Mouse (Mus musculus) ES-Bruce4 (cell line): ENCODE results near the gene Psmb11. TPM values are rescaled to one million over a fixed set of nuclear protein-coding genes. Genes with fewer than 3 reads are reported as not detected.

Experiments used
- H3K27ac ChIP-seq: 2 replicates; pipeline ENCODE4 v1.5.1; 2012; ENCODE audit warnings: low read length, inconsistent platforms; ENCODE audit not compliant: insufficient read depth
- H3K27me3 ChIP-seq: 2 replicates; pipeline ENCODE4 v1.6.1; 2012; ENCODE audit warnings: mild to moderate bottlenecking, low read length, inconsistent platforms; ENCODE audit not compliant: control insufficient read depth, poor library complexity, insufficient read depth, severe bottlenecking
- H3K36me3 ChIP-seq: 2 replicates; pipeline ENCODE4 v1.6.1; 2012; ENCODE audit warnings: inconsistent platforms, mild to moderate bottlenecking, low read length, moderate library complexity; ENCODE audit not compliant: control insufficient read depth, poor library complexity, insufficient read depth, severe bottlenecking
- H3K4me1 ChIP-seq: one replicate; pipeline ENCODE4 v1.8.1; 2011; ENCODE audit warnings: low read length; ENCODE audit not compliant: control insufficient read depth, insufficient read depth
- H3K4me3 ChIP-seq: 2 replicates; pipeline ENCODE4 v1.5.1; 2011; ENCODE audit warnings: low read depth, mild to moderate bottlenecking, low read length
- H3K9ac ChIP-seq: 2 replicates; pipeline ENCODE4 v1.6.1; 2012; ENCODE audit warnings: low read depth, mild to moderate bottlenecking, inconsistent platforms; ENCODE audit not compliant: poor library complexity, severe bottlenecking
- H3K9me3 ChIP-seq: replicated peaks from 2 replicates; pipeline ENCODE4 v1.6.1; 2012; ENCODE audit warnings: mild to moderate bottlenecking, low read length, inconsistent platforms; ENCODE audit not compliant: control insufficient read depth, poor library complexity, insufficient read depth, severe bottlenecking
- CTCF ChIP-seq: IDR thresholded peaks from one replicate; pipeline ENCODE4 v1.8.1; 2011; ENCODE audit warnings: low read depth, low read length
- EP300 ChIP-seq: IDR thresholded peaks from 2 replicates; pipeline ENCODE4 v1.6.1; 2011; ENCODE audit warnings: low read depth, low read length; ENCODE audit not compliant: insufficient read depth
- POLR2A ChIP-seq: IDR thresholded peaks from one replicate; pipeline ENCODE4 v1.8.1; 2011; ENCODE audit warnings: low read length; ENCODE audit not compliant: insufficient read depth
- polyA plus RNA-seq: library from polyadenylated mRNA; stranded (reverse); fragments of >200 nt; gene quantifications from 2 replicates; pipeline ENCODE4 v1.2.4, GENCODE M21; 2011; ENCODE audit warnings: low read depth; ENCODE audit not compliant: missing spikeins, insufficient read depth, insufficient read length

Psmb11 gene
- polyA plus RNA-seq, 1 experiment, result 0.64 TPM

GRCm38 (mm10) chr14:54576241-54577088, 44.8 kb upstream of the Psmb11 start:
- Histone ChIP-seq H3K4me3 (peak overlapping the region; percentile 80), H3K4me1 (peaks cover 2% of the 10 kb centered on the region), H3K27me3 (no peaks in the 10 kb centered on the region), H3K36me3 (peaks cover 29% of the 10 kb centered on the region), H3K9ac (peak overlapping the region; percentile 96), H3K27ac (peak overlapping the region; percentile 74), H3K9me3 (no peaks in the 10 kb centered on the region)
- TF ChIP-seq CTCF (no peak), EP300 (no peak), POLR2A (no peak)

- H3K4me1 ChIP-seq, result peaks cover 2% of the 10 kb centered on the region
Measured at GRCm38 (mm10) chr14:54577089-54577982, 43.9 kb upstream of the Psmb11 start, which contains the start of gene Ajuba. Ajuba (minus strand) TSS chr14:54577558.

GRCm38 (mm10) chr14:54578063-54578462, 43.2 kb upstream of the Psmb11 start:
- Histone ChIP-seq H3K9ac (peak overlapping the region; percentile 96), H3K4me1 (peaks cover 2% of the 10 kb centered on the region)
- TF ChIP-seq EP300 (no peak), POLR2A (no peak), CTCF (no peak)

More at GRCm38 (mm10) chr14:54577089-54577982, 43.9 kb upstream of the Psmb11 start, which contains the start of gene Ajuba:
- Histone ChIP-seq H3K36me3 (peaks cover 20% of the 10 kb centered on the region), H3K27me3 (no peaks in the 10 kb centered on the region), H3K9me3 (no peaks in the 10 kb centered on the region), H3K27ac (peak within 1 kb of the TSS; percentile 90), H3K4me3 (peak within 1 kb of the TSS; percentile 80), H3K9ac (peak within 1 kb of the TSS; percentile 96)
- no peak for TF ChIP-seq CTCF
- peak; percentile 50 for TF ChIP-seq POLR2A
- TF ChIP-seq EP300, result peak; percentile 60; the same call in 1 of the 2 replicates

GRCm38 (mm10) chr14:54579638-54580037, 41.6 kb upstream of the Psmb11 start:
- H3K4me1 ChIP-seq, result peaks cover 2% of the 10 kb centered on the region
- H3K36me3 ChIP-seq, result peaks cover 15% of the 10 kb centered on the region
- no peak overlapping the region for H3K9ac ChIP-seq
- no peaks in the 10 kb centered on the region for H3K27me3 ChIP-seq
- TF ChIP-seq CTCF (no peak), EP300 (peak; percentile 64; the same call in 1 of the 2 replicates)
- H3K9me3 ChIP-seq, result no peaks in the 10 kb centered on the region
- peak overlapping the region; percentile 63 for H3K27ac ChIP-seq
- H3K4me3 ChIP-seq, result no peak overlapping the region

More at GRCm38 (mm10) chr14:54578063-54578462, 43.2 kb upstream of the Psmb11 start:
- Histone ChIP-seq H3K27me3 (no peaks in the 10 kb centered on the region), H3K36me3 (peaks cover 18% of the 10 kb centered on the region), H3K4me3 (peak overlapping the region; percentile 80), H3K27ac (peak overlapping the region; percentile 90), H3K9me3 (no peaks in the 10 kb centered on the region)

- H3K27me3 ChIP-seq, result no peaks in the 10 kb centered on the region
- H3K4me3 ChIP-seq, result no peak overlapping the region
- H3K9ac ChIP-seq, result no peak overlapping the region
- peaks cover 2% of the 10 kb centered on the region for H3K4me1 ChIP-seq
- H3K27ac ChIP-seq, result no peak overlapping the region
- H3K9me3 ChIP-seq, result no peaks in the 10 kb centered on the region
- H3K36me3 ChIP-seq, result no peaks in the 10 kb centered on the region
- TF ChIP-seq CTCF, result no peak
- TF ChIP-seq POLR2A, result no peak
- no peak for TF ChIP-seq EP300
Measured at GRCm38 (mm10) chr14:54582536-54582935, 38.7 kb upstream of the Psmb11 start.
